Mouse (Mus musculus) granulocyte monocyte progenitor cell, adult 5-6 weeks (primary cell): ENCODE data around the gene Palld. TPM values are rescaled to one million over a fixed set of nuclear protein-coding genes. Genes with fewer than 3 reads are reported as not detected.
A peak's percentile ranks its signal among the peaks of the same experiment; 100 is the strongest.

ENCODE experiments used
- ATAC-seq: replicated peaks from 2 replicates; pipeline ENCODE4 v1.8.0; 2016; ENCODE audit warnings: mild to moderate bottlenecking, moderate TSS enrichment, inconsistent platforms; ENCODE audit not compliant: poor library complexity, severe bottlenecking
- total RNA-seq, 2 experiments: library from RNA; stranded (forward) in 1 of 2; stranded (reverse) in 1 of 2; fragments of 200-712, 200-1000 nt in 1 of 2; fragments of >200 nt in 1 of 2; fragmentation: Nextera tagmentation in 1 of 2; gene quantifications; 2 replicates each; pipeline ENCODE4 v1.2.3; 2014 to 2017

Gene Palld
- total RNA-seq, 2 experiments from 2014 or later: not detected

DNA sequence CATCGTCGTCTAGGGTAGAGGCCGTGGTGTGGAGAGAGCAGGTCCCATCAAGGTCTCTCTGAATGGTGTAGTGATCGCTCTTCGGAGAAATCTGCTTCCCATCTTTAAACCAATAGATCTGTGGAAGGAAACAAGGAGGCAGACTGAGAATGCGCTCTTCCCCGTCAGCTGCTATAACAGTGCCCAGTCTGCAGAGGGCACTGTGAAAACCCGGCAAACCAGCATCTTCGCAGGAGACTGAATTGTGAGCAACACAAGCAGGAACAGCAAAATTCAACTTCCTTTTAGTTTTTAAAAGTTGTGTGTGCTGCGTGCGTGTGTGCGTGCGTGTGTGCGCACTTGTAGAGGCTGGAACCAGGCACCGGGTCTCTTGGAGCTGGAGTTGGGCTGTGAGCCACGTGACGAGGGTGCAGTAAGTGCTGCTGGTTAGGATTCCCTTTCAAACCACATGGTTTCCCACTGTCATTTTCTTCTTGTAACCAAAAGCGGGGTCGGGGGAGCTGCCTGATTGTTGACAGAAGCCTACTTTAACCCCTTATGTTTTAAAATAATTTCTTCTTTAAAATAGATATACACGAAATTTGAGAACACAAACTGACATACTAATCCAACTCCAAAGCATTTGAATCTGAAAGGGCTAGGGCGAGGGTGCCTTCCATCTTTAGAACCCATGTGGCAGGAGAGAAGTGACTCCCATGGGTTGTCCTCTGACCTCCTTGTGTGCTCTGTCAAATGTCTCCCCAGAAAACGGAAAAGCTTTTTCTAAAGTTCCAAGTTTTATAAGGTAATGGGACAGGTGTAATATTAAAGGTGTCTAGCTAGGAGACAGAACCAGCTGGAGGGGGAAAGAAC lies 370.3 kb downstream of the Palld start:
- 0 out of 2 replicates have a peak, but pooled peaks have one; percentile 35 for ATAC-seq

DNA sequence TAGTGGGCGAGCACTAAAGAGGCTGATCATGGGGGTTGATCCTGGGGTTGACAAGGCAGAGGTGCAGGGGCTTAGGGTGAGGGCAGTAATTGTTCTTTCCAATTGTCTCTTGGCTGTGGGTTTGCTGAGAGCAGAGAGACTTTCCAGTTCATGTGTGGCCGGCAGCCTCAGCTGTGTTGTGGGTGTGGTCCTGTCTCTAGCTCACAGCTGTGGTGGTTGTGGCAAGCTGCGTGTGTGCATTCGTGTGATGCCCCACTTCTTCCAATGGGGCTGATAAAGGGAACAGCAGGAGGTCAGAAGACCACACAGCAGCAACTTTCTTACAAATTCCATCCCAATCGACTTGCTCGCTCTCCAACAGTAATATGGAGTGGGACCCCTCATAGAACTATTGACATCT lies 373.8 kb downstream of the Palld start:
- no peak for ATAC-seq

DNA sequence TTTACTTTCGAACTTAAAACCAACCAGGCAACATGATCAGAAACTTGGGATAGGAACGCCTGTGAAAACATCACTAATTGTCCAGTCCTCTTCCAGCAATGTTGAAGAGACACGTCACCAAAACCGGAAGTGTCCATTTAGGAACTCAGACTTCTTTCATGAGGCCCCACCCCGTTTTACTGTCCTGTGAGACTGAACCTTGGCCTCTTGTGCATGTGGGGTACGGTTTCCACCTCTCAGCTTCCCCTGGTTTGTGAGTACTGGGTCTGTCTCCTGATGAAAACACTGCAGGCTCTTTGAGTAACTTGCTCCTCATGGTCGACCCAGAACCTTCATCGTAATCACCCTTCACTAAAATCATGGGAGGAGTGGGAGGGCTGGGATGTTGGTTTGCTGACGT lies 374.3 kb downstream of the Palld start:
- no peak for ATAC-seq

DNA sequence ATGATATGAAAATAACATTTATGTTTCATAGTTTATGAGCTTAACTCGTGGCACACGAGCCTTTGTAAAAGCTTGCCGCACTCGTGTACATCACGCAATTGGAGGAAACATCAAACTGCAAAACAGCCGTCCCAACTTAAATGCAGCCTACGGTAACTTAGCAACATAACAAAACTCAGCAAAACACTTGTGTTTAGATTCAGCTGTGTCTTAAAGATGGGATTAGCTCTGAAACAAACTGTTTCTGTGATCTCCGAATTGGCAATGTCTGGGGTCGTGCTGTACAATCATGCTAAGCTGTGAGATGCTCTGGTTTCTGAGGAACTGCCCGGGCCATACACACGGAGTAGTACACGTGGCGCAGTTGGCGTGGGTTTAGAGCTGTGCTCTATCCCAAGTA lies 375.5 kb downstream of the Palld start:
- ATAC-seq: no peak

DNA sequence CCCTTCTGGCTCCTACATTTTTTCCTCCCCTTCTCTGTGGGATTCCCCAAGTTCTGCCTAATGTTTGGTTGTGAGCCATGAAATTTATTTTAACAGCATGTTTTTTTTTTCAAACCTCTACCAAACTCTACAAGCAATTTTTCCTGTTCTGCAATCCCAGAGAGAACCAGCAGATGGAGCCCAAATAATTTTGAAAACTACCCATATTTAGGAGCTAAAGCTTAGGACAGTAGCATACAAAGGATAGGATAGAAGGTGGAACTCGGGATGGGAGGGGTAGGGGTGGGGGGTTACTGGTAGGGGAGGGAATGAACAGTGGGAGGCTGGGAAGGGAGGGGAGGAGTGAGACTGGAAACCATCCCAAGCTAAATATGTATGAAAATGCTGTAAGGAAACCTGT lies 380.4 kb downstream of the Palld start:
- ATAC-seq: no peak

DNA sequence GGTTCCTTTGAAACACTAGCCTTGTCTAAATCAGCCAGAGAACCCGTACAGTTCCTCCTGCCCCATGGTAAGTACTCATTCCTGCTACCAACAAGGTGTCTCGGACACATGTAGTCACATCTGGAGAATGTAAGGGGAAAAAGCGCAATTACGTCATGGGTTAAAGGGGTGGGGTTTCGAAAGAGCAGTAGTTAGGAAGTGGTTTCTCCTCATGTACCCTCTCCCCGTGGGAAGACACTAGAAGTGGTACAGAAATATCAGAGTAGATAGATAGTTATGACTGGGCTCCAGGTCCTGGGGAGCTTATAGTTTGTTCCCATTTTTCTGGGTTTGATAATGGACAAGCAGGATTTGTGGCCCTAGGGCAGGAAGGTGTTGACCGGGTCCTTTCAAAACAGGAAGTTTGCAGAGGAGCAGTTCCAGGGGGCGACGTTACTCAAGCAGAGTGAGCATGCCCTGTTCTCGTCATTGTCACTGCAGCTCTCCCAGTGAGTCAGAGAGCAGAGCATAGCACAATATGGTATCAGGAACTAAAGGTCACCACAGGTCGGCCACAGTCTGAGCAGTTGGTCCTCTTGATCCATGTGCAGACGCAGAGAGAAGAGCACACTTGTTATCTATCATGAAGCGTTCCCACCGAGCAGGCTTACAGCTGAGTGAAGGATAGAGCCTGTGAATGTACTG lies 384.8 kb downstream of the Palld start:
- peak; percentile 90 for ATAC-seq

DNA sequence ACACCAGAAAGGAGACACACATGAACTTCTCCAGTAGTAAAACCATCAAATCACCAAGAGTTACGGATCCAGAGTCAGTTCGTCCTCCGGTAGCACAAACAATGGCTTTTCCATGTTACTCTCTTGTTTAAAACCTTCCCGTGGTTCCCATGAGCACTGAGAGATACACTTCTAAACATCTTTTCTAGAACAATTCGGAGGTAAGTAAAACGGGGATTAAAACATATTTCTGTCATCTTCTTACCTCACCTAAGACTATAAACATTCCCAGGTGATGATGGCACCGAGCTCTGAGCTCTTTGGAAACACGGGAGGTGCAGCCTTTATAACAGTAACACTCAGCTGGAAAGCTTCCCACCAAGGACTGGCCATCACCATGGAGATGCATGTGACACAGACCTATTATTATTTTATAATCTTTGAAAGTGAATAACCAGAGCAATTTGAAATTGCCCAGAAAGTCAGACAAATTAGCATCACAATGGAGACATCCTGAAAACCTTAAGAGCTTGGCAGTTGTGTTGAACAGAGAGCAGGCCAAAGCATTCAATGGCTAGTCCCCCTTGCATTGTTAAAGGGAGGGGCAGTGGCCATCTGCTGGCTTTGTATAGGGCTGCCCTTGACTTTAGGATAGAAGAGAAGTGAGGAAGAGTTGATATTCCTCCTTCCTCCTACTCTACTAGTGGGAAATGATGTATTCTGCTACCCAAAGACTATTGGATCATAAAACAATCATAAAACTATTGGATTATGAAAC lies 385.6 kb downstream of the Palld start:
- ATAC-seq: no peak

DNA sequence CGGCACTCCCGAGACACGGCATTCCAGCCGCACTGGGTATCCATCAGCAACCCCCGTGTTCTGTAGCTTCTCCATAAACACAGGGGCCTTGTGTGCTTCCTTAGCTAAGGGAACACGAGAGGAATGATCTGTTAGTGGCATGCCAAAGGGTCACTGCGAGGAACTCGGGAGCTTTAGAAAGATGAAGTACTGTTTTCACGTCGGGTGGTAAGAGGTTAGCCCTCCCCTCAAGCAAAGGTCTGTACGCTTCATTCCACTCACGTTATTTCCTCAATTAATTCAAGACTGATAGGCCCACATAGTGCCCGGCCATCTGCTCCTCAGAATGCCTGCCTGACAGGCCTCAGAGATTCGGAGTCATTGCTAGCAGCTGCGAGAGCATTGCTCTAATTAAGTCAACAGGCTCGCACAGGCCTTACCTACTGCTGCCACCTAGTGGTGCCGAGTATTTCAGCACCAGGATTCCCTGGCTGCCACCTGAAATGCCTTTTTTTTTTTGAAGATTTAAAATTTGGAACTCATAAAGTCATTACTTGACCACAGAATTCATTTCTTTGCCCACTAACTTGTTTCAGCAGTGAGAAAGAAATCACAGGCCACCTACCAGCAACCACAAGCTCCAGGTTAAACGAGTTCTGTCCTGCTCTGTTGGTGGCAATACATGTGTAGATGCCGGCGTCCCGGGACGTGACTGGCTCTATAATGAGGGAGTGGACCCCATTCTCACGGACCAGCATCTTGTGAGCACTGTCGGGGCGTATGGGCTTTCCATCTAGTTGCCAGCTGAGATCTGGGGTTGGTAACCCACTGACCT lies 386.4 kb downstream of the Palld start:
- ATAC-seq: peak; percentile 69

DNA sequence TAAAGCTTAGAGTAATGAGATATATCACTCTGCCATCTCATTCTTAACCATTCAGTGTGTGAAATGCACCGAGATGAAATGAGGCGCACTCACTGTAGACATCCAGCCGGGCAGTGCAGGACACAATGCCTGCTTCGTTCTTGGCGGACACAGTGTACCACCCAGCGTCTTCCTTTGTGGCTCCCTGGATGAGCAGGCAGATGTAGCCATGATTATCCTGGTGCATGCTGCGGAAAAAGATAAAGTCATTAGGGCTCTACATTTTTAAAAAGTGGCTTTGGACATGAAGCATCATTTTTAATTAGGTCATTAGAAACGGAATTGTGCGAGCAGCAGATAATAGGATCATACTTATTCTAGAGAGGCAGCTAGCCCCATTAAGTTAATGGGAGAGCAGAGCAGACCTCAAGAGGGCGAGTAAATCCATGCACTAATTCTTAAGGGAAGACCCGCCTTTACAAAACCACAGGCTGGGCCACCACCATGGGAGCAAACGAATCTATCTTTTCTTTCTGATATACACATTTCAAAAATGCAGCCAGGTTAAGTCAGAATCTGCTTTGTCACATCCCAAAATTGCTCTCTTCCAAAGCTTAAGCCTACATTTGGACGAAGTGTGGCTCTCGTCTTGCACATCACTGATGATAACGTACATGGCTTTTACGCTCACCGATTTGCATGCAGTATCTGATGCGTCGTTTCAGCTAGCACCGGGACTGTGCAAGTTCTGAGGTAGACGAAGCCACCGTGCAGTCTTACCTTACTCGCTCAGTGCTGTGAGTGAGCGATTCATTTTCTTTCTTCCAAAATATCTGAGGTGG lies 387.2 kb downstream of the Palld start:
- ATAC-seq: no peak

DNA sequence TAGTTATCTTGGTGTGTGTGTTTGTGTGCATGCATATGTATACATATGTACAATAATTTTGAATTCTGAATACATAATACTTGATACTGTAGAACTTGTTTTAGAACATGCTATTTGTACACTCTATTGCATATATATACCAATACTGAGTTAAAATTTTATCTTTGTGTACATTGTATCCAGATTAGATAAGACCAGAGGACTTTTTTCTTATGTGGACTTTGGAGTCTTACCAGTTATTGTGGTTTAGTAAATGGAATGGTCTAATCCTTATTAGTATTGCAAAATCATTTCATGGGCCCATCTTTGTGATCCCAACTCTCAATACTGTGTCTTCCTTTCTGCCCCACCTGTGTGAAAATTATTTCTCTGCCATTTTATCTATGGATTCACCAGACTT lies 400.2 kb downstream of the Palld start:
- ATAC-seq: no peak

DNA sequence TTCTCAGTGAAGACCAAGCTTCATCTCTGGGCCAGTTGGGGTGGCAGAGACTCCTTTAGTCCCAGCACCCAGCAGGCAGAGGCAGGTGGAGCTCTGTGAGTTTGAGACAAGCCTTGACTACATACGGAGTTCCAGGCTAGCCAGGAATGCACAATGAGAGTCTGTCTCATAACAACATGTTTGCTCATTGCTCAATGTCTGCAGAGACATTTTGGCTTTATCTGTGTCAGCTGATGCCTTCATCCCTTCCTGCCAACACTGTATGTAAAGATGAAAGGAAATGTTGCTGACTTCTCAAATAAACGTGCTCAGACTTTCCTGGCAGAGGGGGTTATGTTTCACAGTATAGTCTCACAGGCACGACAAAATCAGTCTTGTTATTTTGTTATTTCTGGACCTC lies 401.6 kb downstream of the Palld start:
- no peak for ATAC-seq

DNA sequence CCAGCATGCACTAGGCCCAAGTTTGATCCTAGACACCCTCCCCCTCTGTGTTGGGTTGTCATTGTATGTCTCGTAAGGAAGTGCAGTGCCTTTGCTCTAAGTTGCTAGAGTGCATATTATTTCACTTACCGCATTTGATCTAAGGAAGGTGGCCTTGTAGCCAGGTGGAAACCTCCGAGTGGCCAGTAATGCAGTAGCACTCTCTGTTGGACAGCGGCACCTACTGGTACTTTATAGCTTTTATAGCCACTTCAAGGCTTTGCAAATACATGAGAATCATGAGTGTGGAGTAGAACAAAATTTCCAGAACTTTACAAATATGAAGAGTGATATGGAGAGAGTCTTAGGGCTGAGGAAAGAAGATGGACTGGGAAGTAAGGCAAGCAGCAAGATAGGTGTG lies 403.5 kb downstream of the Palld start:
- ATAC-seq: no peak

DNA sequence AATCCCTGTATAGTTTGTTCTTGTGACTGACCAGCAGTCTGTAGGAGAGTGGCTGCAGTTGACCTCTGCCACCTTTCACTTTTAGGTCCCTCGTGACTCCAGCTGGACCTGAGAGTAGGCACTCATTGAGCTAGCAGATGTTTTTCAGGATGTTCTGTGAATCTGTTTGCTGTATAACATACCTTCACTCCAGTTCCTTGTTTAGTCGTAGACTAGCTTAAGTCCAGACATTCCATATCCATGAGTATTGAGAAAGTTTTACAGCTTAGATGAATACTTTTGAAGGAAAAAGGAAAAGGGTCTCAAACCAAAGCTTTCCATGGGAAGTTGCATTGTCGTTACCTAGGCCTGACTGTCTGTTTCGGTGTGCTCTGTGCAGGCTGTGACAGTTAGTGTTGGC lies 405.4 kb downstream of the Palld start:
- no peak for ATAC-seq

DNA sequence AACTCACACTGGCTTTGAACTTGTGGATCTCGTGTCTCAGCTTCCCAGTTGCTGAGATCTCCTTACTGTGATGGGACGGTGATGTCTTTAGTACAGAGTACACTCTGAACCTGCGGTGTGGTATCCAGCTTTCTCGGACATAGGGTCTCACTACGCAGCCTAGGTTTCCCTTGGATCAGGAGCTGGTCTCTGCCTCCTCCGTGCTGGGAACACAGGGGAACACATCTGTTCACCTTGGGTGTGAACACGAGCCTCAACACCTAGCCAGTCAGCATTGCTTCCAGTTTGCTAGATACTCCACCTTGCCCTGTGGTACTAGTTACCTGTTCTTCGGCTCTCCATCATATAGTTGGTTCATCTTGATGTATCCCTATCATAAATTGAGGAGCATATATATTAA lies 413.9 kb downstream of the Palld start:
- ATAC-seq: no peak

DNA sequence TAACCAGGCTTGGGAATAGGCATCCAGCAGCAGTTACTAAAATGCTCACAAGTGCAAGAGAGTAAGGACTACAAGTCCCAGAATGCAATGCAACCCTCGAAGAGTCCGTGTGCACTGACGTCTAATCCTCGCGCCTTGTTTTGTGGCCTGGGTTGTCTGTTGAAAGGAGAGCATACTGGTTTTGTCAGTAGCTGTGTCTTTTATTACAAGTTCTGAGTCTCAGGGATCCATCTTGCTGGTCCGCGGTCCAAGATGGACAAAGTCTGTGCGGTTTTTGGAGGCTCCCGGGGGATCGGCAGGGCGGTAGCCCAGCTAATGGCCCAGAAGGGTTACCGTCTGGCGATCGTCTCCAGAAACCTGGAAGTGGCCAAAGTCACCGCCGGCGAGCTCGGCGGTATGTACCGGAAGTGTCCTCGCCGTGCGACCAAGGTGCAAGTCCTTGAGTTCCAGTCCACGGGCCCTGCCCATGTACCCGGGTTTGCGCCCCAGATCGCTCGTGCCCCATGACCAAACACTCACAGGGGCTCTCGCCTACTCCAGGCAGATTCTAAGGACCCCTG lies 414.8 kb downstream of the Palld start, which contains the start of gene Cbr4:
Gene Cbr4, plus strand, starts transcription at position 138 of the 560 bp plus-strand sequence.
- ATAC-seq: peak; percentile 98

DNA sequence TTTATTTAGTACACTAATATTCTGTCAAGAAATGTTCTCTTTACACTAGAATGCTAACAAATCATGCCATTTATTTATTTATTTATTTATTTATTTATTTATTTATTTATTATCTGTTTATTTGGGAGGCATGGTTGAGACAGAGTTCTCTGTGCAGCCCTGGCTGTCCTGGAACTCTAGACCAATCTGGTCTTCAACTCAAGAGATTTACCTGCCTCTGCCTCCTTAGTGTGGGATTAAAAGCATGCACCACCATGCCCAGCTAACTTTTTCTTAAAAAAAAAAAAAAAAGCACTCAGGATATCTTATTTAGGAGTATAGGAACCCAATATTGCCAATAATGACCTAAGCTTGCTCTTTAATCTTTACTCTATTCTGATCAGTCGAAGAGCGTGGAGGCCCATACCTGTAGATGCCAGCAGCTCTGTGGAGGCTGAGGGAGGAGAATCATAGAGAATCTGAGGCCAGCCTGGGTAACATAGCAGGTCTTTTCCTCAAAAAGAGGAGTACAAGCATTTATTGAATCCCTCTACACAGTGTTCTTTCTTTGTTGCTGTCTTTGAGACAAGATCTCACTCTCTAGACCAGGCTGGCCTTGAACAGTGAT lies 415.5 kb downstream of the Palld start:
- no peak for ATAC-seq

DNA sequence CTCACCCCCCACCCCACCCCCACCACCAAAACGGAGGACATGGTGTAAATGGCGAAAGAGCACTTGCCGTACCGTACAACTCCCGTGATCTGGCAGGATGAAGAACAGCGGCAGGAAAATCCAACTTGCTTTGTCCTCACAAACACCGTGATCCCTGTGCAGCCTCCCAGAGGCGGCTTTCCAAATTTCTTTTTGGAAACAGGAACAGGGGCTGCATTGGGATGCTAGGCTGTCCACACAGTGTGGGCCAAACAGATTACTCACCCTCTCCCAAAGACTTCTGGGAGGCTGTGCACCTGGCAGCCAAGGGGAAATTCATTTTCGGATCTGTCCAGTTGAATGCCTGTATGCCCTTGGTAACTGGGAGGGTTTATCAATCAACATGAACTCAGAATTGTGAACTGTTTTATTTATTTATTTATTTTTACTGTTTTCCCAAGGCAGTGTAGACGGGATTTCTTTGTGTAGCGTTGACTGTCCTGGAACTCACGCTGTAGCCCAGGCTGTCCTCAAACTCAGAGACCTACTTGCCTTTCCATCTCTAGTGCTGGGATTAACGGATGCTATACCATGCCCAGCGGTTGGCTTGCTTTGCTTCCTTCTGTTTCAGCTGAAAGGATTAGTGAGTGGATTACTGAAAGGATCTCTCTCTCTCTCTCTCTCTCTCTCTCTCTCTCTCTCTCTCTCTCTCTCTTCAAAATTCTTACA lies 422.1 kb downstream of the Palld start:
- ATAC-seq: no peak
